Mouse (Mus musculus) liver, adult (tissue): ENCODE data around the gene Bcl2l11.

Experiments
- GATA4 ChIP-seq: IDR thresholded peaks from 2 replicates; pipeline ENCODE4 v1.6.1; 2014; ENCODE audit warnings: mild to moderate bottlenecking, low read length; ENCODE audit not compliant: insufficient replicate concordance

Gene Bcl2l11

GRCm38 (mm10) chr2:128127691-128128292, 2.0 kb downstream of the Bcl2l11 start:
- peak; percentile 79; the same call in 1 of the 2 replicates for TF ChIP-seq GATA4

DNA sequence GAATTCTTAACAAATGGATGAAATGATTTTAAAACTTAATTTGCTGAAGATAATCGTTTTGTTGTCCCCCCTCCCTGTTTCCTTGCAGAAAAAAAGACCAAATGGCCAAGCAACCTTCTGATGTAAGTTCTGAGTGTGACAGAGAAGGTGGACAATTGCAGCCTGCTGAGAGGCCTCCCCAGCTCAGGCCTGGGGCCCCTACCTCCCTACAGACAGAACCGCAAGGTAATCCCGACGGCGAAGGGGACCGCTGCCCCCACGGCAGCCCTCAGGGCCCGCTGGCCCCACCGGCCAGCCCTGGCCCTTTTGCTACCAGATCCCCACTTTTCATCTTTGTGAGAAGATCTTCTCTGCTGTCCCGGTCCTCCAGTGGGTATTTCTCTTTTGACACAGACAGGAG, 2.7 kb downstream of the Bcl2l11 start:
- TF ChIP-seq GATA4: no peak

DNA sequence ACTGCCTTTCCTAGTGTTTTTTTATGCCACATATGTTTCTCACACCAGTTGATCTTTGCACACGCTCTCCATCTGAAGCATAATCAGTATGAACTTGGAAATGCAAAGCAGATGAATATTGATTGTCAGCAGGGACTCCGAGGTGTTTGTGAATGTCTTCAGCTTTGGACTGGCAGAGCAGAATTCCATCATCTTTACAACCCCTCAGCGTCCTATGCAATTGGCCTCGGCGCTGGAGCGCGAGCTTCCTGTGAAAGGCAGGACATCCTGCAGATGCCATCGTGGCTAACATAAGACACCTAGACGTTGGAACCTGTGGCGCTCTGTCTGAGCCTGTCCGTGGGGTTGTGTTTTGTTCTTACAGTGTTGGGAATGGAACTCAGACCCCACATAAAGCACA, 5.7 kb downstream of the Bcl2l11 start:
- TF ChIP-seq GATA4: no peak

GRCm38 (mm10) chr2:128132635-128133034, 6.8 kb downstream of the Bcl2l11 start:
- no peak for TF ChIP-seq GATA4

- TF ChIP-seq GATA4: no peak
Observed at GRCm38 (mm10) chr2:128133865-128134264, 8.0 kb downstream of the Bcl2l11 start.

GRCm38 (mm10) chr2:128134474-128134873, 8.6 kb downstream of the Bcl2l11 start:
- TF ChIP-seq GATA4: no peak

- no peak for TF ChIP-seq GATA4
Observed at GRCm38 (mm10) chr2:128134948-128135347, 9.1 kb downstream of the Bcl2l11 start.

- no peak for TF ChIP-seq GATA4
Observed at GRCm38 (mm10) chr2:128136769-128137433, 11.1 kb downstream of the Bcl2l11 start.

GRCm38 (mm10) chr2:128137480-128138276, 11.8 kb downstream of the Bcl2l11 start:
- no peak for TF ChIP-seq GATA4

DNA sequence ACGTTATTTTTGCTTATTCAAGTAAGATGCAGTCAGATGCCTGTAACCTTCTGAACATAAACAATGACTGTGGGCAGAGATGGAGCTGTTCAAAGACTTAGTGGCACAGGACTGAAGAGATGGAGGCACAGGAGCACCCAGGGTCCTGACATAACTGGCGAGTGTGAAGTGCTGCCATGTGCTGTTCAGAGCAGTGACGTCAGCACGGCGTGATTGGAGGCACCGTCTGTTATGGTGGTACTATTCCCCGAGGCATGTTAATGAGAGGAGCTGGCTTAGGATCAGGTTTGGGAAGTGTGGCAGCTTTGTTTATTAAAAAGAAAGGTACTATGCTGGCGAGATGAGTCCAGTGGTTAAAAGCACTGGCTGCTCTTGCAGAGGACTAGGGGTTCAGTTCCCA, 13.1 kb downstream of the Bcl2l11 start:
- no peak for TF ChIP-seq GATA4

- no peak for TF ChIP-seq GATA4
Observed at GRCm38 (mm10) chr2:128139781-128140180, 13.9 kb downstream of the Bcl2l11 start.

- no peak for TF ChIP-seq GATA4
Observed at GRCm38 (mm10) chr2:128140183-128140582, 14.3 kb downstream of the Bcl2l11 start.

DNA sequence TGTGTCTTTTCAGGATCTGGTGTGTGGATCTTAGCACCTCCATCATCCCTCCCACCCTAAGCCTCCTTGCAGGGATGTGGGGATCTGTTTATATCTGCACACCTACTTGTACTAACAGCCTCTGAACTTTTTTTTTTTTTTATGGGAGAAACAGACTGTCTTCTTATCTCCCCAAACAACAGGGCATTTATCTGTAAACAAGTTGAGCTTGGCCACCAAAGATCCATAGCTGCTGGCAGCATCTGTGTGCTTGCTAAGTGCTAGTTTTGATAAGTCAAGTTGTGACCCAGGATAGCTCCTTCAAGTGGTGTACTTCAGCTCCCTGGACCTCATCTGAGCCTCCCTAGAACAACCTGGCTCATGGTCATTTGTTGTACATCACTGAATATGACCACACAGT, 18.2 kb downstream of the Bcl2l11 start:
- TF ChIP-seq GATA4: no peak

DNA sequence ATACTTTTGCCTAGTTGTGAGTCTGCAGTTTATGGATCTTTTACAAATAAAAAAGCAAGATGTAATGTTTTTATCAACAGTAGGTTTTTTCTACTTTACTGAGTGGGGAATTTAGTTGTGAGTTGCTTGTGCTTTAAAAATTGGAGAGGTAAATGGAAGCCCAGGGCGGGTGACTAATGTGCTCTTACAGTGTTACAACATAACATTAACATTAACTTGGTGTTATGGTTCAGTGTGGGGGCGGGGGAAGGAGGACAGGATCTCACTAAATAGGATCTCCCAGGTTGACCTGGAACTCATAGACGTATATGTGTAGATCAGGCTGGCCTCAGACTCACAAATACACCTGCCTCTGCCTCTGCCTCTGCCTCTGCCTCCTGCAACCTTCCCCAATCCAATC, 19.6 kb downstream of the Bcl2l11 start:
- TF ChIP-seq GATA4: no peak

- no peak for TF ChIP-seq GATA4
Observed at GRCm38 (mm10) chr2:128149596-128149995, 23.8 kb downstream of the Bcl2l11 start.

GRCm38 (mm10) chr2:128152211-128152610, 26.4 kb downstream of the Bcl2l11 start:
- TF ChIP-seq GATA4: no peak
